Mouse (Mus musculus): ENCODE measurements around the gene Sparc.

DNA sequence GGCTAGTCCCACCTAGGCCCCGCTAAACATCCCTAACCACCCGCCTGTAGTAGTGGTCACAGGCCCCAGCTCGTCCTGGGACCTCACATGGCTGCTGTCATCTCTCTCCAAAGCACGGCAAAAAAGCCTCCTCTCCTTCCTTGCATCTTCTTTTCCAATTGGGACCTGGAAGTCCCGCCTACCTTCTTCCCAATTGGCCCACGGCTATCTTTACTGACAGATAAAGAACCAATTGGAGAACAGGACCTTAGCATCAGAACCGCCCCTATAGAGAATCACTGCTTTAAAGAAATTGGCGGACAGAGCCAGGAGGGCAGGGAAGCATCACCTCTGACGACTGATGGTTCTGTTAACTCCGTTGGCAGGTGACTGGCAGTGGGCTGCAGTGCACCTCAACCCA lies 30.5 kb downstream of the Sparc start:
- TF ChIP-seq POLR2A (IDR thresholded peaks at IDR 0.05; ENCODE audit: borderline replicate concordance, low read depth, low read length) (no peak), CTCF (IDR thresholded peaks at IDR 0.05; ENCODE audit: low read depth, low read length) (no peak)

Measured in bone marrow macrophage, adult 2 months (primary cell).